9 mouse cellular contexts compared by ENCODE assay signal in the genomic region with DNA sequence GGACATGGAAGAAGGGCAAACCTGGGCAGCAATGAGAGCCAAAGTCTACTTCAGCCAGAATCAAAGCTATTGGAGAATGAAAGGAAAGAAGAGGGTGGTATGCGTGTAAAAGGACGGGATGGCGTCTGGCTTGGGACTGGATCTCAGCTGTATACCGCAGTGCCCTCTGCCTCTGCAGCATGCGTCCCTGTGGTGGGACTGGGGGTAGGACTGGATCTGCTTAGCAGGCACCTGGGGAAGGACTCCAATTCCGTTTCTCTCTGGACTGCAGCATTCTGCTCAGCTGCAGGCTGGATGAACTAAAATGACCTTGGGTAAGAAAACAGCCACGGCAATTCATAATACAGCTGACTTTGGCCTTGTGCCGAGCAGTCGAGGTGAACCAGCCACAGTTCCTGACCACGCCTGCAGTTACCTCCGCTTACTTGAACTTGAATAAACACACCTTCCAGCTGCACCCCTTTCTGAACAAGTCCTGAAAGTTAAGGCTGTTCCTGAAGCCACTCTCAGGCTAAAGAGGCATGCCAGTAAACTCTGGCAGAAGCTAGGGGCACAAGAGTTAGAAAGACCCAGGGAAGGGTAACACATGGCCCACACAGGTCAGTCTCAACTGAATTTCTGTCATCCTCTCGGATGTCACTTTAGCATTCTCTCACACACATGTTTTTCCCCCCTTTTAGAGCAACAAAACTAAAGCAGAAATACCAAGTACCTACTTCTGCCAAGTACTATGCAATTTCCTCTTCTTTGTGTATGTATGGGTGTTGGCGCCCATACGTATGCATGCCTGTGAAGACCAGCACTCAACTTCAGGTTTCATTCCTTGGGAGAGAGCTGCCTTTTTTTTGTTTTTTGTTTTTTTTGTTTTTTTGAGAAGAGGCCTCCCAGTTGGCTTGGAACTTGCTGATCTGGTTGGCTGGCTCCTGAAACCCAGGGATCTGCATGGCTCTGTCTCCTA.
DNase-seq lines count a peak whose midpoint lies in the region; ATAC-seq and TF ChIP-seq lines count a peak whose summit lies in the region.
"Had no signal": no experiment of that assay in that cellular context is flagged by ENCODE, and none has a peak within 500 bp of the region (broad histone marks: within the 10 kb centered on the region; RNA-seq: fewer than 3 reads in every experiment).

No protein-coding gene starts in this region.

- no peak for ATAC-seq in kidney, embryonic 14.5 days (ENCODE audit: low FRiP score, low TSS enrichment)
- peak; percentile 54; the same call in 1 of the 2 replicates for ATAC-seq in embryonic facial prominence, embryonic 15.5 days (ENCODE audit: insufficient number of reproducible peaks, low FRiP score, low TSS enrichment, low read depth)
- no peak; the same call in 1 of the 2 replicates for ATAC-seq in kidney, postnatal 0 days (replicated peaks; ENCODE audit: low FRiP score, low read depth)
- ATAC-seq in forebrain, embryonic 12.5 days (ENCODE audit: low FRiP score), result no peak
- ATAC-seq: forebrain, postnatal 0 days had no signal

- DNase-seq in kidney, adult 11 months, result peak; percentile 90
- DNase-seq in kidney, postnatal 0 days (ENCODE audit: low spot score), result peak; percentile 49
- peak; percentile 33 for DNase-seq in ovary, postnatal 14 days (ENCODE audit: low spot score)
- DNase-seq in right cerebral cortex, adult 2 months (ENCODE audit: low spot score in 2 of 2), result no peak
- DNase-seq in left cerebral cortex, adult 11 months (ENCODE audit: low spot score), result no peak
- DNase-seq: forebrain, postnatal 0 days had no signal

- H3K4me3 ChIP-seq in kidney, embryonic 14.5 days (ENCODE audit: low read length), result no peak overlapping the region
- no peak overlapping the region for H3K4me3 ChIP-seq in embryonic facial prominence, embryonic 15.5 days (replicated peaks)
- H3K4me3 ChIP-seq in kidney, postnatal 0 days (replicated peaks; ENCODE audit: low read depth, low read length), result no peak overlapping the region
- H3K4me3 ChIP-seq in forebrain, embryonic 12.5 days (replicated peaks), result no peak overlapping the region

- no peaks in the 10 kb centered on the region for H3K36me3 ChIP-seq in kidney, embryonic 14.5 days (ENCODE audit: control insufficient read depth, insufficient read depth, low read length)
- H3K36me3 ChIP-seq in embryonic facial prominence, embryonic 15.5 days, result no peaks in the 10 kb centered on the region
- no peaks in the 10 kb centered on the region for H3K36me3 ChIP-seq in kidney, postnatal 0 days (ENCODE audit: insufficient read depth, low read length)
- H3K36me3 ChIP-seq in forebrain, embryonic 12.5 days (replicated peaks), result no peaks in the 10 kb centered on the region

- no peak overlapping the region for H3K4me2 ChIP-seq in kidney, embryonic 14.5 days (replicated peaks; ENCODE audit: low read depth, low read length)
- no peak overlapping the region for H3K4me2 ChIP-seq in embryonic facial prominence, embryonic 15.5 days (replicated peaks)
- no peak overlapping the region for H3K4me2 ChIP-seq in kidney, postnatal 0 days (ENCODE audit: low read length)
- H3K4me2 ChIP-seq in forebrain, embryonic 12.5 days, result no peak overlapping the region

- H3K4me1 ChIP-seq in kidney, embryonic 14.5 days (ENCODE audit: control insufficient read depth, insufficient read depth, low read length), result 0 out of 2 replicates have a peak, but pooled peaks cover 7% of the 10 kb centered on the region
- H3K4me1 ChIP-seq in embryonic facial prominence, embryonic 15.5 days, result 0 out of 2 replicates have a peak, but pooled peaks cover 4% of the 10 kb centered on the region
- peaks cover 12% of the 10 kb centered on the region for H3K4me1 ChIP-seq in kidney, postnatal 0 days (replicated peaks; ENCODE audit: insufficient read depth, low read length)
- H3K4me1 ChIP-seq in forebrain, embryonic 12.5 days, result no peaks in the 10 kb centered on the region

- no peaks in the 10 kb centered on the region for H3K9me3 ChIP-seq in kidney, embryonic 14.5 days (ENCODE audit: control insufficient read depth, low read length)
- H3K9me3 ChIP-seq in embryonic facial prominence, embryonic 15.5 days (replicated peaks), result no peaks in the 10 kb centered on the region
- H3K9me3 ChIP-seq in kidney, postnatal 0 days (replicated peaks; ENCODE audit: low read length), result no peaks in the 10 kb centered on the region
- peaks cover 2% of the 10 kb centered on the region; the same call in 1 of the 2 replicates for H3K9me3 ChIP-seq in forebrain, embryonic 12.5 days

- TF ChIP-seq CTCF in kidney, postnatal 0 days (IDR thresholded peaks at IDR 0.05; ENCODE audit: low read depth), result no peak

- no peak overlapping the region for H3K27ac ChIP-seq in kidney, embryonic 14.5 days (ENCODE audit: low read depth, low read length)
- H3K27ac ChIP-seq in embryonic facial prominence, embryonic 15.5 days (replicated peaks), result 0 out of 2 replicates have a peak overlapping the region, but pooled peaks have one; percentile 3
- H3K27ac ChIP-seq in kidney, postnatal 0 days, result peak overlapping the region; percentile 61; the same call in 1 of the 2 replicates
- H3K27ac ChIP-seq in forebrain, embryonic 12.5 days, result no peak overlapping the region

- no peaks in the 10 kb centered on the region for H3K27me3 ChIP-seq in kidney, embryonic 14.5 days (ENCODE audit: control insufficient read depth, insufficient read depth, low read length)
- H3K27me3 ChIP-seq in embryonic facial prominence, embryonic 15.5 days, result no peaks in the 10 kb centered on the region
- H3K27me3 ChIP-seq in kidney, postnatal 0 days (ENCODE audit: insufficient read depth, low read length), result no peaks in the 10 kb centered on the region
- H3K27me3 ChIP-seq in forebrain, embryonic 12.5 days, result no peaks in the 10 kb centered on the region

- WGBS in kidney, embryonic 14.5 days, result 60% methylated on average over 14 of the region's 14 CpGs
- 67% methylated on average over 14 of the region's 14 CpGs for WGBS in embryonic facial prominence, embryonic 15.5 days
- WGBS in kidney, postnatal 0 days, result 49% methylated on average over 14 of the region's 14 CpGs
- 86% methylated on average over 14 of the region's 14 CpGs for WGBS in forebrain, embryonic 12.5 days

- H3K9ac ChIP-seq in kidney, embryonic 14.5 days (ENCODE audit: low read depth, low read length), result no peak overlapping the region
- H3K9ac ChIP-seq in embryonic facial prominence, embryonic 15.5 days, result no peak overlapping the region
- no peak overlapping the region for H3K9ac ChIP-seq in kidney, postnatal 0 days (ENCODE audit: low read depth, low read length)
- H3K9ac ChIP-seq in forebrain, embryonic 12.5 days, result no peak overlapping the region
- H3K9ac ChIP-seq: forebrain, postnatal 0 days had no signal

Comparison
In these comparisons a context has a peak if more than half of its experiments do, and no peak if none do; other contexts are left out.
1. H3K27ac ChIP-seq: peak in embryonic facial prominence, embryonic 15.5 days (single experiment) and kidney, postnatal 0 days (single experiment); none in kidney, embryonic 14.5 days (single experiment) and forebrain, embryonic 12.5 days (single experiment).
2. DNase-seq: peak in kidney, adult 11 months (single experiment), kidney, postnatal 0 days (single experiment) and ovary, postnatal 14 days (single experiment); none in right cerebral cortex, adult 2 months (0 of 2) and left cerebral cortex, adult 11 months (single experiment).